Mouse (Mus musculus) MEL (cell line): ENCODE measurements around the gene Rfx4.

Experiments used
- CTCF ChIP-seq, 3 experiments: IDR thresholded peaks in 2 of 3; conservative IDR thresholded peaks in 1 of 3; 2 replicates each; pipeline ENCODE4 v1.5.1; 2011 to 2012; ENCODE audit warnings: low read length in 3 of 3, low read depth in 2 of 3, mild to moderate bottlenecking in 2 of 3, improper control_type of control experiment in 1 of 3, inconsistent platforms in 1 of 3, mixed read lengths in 1 of 3, moderate library complexity in 1 of 3; ENCODE audit not compliant: control insufficient read depth in 1 of 3, insufficient read depth in 1 of 3, poor library complexity in 1 of 3, severe bottlenecking in 1 of 3
- EP300 ChIP-seq, 2 experiments: IDR thresholded peaks; 2 replicates each; pipeline ENCODE4 v1.6.1; 2011; ENCODE audit warnings: improper control_type of control experiment in 2 of 2, low read length in 2 of 2, low read depth in 1 of 2, mild to moderate bottlenecking in 1 of 2
- KAT2A ChIP-seq: conservative IDR thresholded peaks from 2 replicates; pipeline ENCODE4 v1.6.1; 2012; ENCODE audit warnings: low read depth, low read length, improper control_type of control experiment, inconsistent platforms
- MXI1 ChIP-seq: IDR thresholded peaks from 2 replicates; pipeline ENCODE4 v1.6.1; 2011; ENCODE audit warnings: mild to moderate bottlenecking, low read depth, low read length, improper control_type of control experiment
- POLR2A ChIP-seq, 2 experiments: IDR thresholded peaks; 2 replicates each; pipeline ENCODE4 v1.6.1; 2011 to 2012; ENCODE audit warnings: low read length in 2 of 2, mild to moderate bottlenecking in 2 of 2, control low read depth in 1 of 2, improper control_type of control experiment in 1 of 2, low read depth in 1 of 2, moderate library complexity in 1 of 2; ENCODE audit not compliant: control insufficient read depth in 1 of 2, insufficient read depth in 1 of 2, poor library complexity in 1 of 2
- RAD21 ChIP-seq: IDR thresholded peaks from 2 replicates; pipeline ENCODE4 v1.6.1; 2011; ENCODE audit warnings: mild to moderate bottlenecking, low read depth, low read length, improper control_type of control experiment
- SIN3A ChIP-seq: IDR thresholded peaks from 2 replicates; pipeline ENCODE4 v1.6.1; 2012; ENCODE audit warnings: low read length, improper control_type of control experiment, inconsistent platforms
- SMC3 ChIP-seq: IDR thresholded peaks from 2 replicates; pipeline ENCODE4 v1.6.1; 2011; ENCODE audit warnings: low read depth, low read length, improper control_type of control experiment
- USF1 ChIP-seq: IDR thresholded peaks from 2 replicates; pipeline ENCODE4 v1.6.1; 2014; ENCODE audit warnings: low read depth, mild to moderate bottlenecking, inconsistent platforms, low read length, improper control_type of control experiment, moderate library complexity
- ZKSCAN1 ChIP-seq: IDR thresholded peaks from 2 replicates; pipeline ENCODE4 v1.6.1; 2012; ENCODE audit warnings: low read depth, mild to moderate bottlenecking, inconsistent platforms, low read length, improper control_type of control experiment, moderate library complexity

GRCm38 (mm10) chr10:84854059-84854458 is 98.2 kb downstream of the Rfx4 start:
- no peak for TF ChIP-seq CTCF (IDR thresholded peaks at IDR 0.05 in 2 of 3, conservative IDR thresholded peaks at IDR 0.05 in 1 of 3; ENCODE audit: control insufficient read depth in 1 of 3, insufficient read depth in 1 of 3, low read depth in 2 of 3, low read length in 3 of 3, poor library complexity in 1 of 3, severe bottlenecking in 1 of 3)
- no peak for TF ChIP-seq POLR2A (IDR thresholded peaks at IDR 0.05; ENCODE audit: control insufficient read depth in 1 of 2, insufficient read depth in 1 of 2, low read depth in 1 of 2, low read length in 2 of 2, poor library complexity in 1 of 2)
- TF ChIP-seq ZKSCAN1, result no peak
- TF ChIP-seq SIN3A, result no peak
- TF ChIP-seq USF1, result no peak
- TF ChIP-seq EP300 (IDR thresholded peaks at IDR 0.05; ENCODE audit: low read depth in 1 of 2, low read length in 2 of 2), result no peak
- TF ChIP-seq RAD21, result no peak
- no peak for TF ChIP-seq KAT2A
- TF ChIP-seq MXI1, result no peak
- TF ChIP-seq SMC3, result no peak
